Mouse (Mus musculus) liver, postnatal 0 days (tissue): Measurements from ENCODE around the gene Polrmt. TPM values are rescaled to one million over a fixed set of nuclear protein-coding genes. Genes with fewer than 3 reads are reported as not detected.
"Not testable (repeated sequence)": the region's sequence is repeated elsewhere in the genome, so short reads cannot be mapped to it uniquely, and the experiment has no call there.

Source experiments
- ATAC-seq: fragments of 200-750 bp; cut with Nextera tagmentation; 2 replicates; pipeline ENCODE4 v1.8.0; 2017; ENCODE audit warnings: mild to moderate bottlenecking, moderate library complexity
- DNase-seq: peaks from one replicate; pipeline ENCODE4 v3.0.0-alpha.2; 2016
- H3K27ac ChIP-seq: fragments of 300-500 bp; sonication (generic); 2 replicates; pipeline ENCODE4 v1.5.1; 2014; ENCODE audit warnings: antibody characterized with exemption, moderate library complexity, mild to moderate bottlenecking, low read depth
- H3K27me3 ChIP-seq: fragments of 300-500 bp; sonication (generic); 2 replicates; pipeline ENCODE4 v1.6.1; 2014; ENCODE audit warnings: low read length, control low read depth, mixed read lengths; ENCODE audit not compliant: insufficient read depth
- H3K36me3 ChIP-seq: fragments of 300-500 bp; sonication (generic); replicated peaks from 2 replicates; pipeline ENCODE4 v1.6.1; 2014; ENCODE audit warnings: mild to moderate bottlenecking, control low read depth, low read length, moderate library complexity, mixed read lengths; ENCODE audit not compliant: insufficient read depth
- H3K4me1 ChIP-seq: fragments of 300-500 bp; sonication (generic); 2 replicates; pipeline ENCODE4 v1.6.1; 2014; ENCODE audit warnings: antibody characterized with exemption, mild to moderate bottlenecking, control low read depth; ENCODE audit not compliant: insufficient read depth
- H3K4me2 ChIP-seq: fragments of 300-500 bp; sonication (generic); 2 replicates; pipeline ENCODE4 v1.6.1; 2014; ENCODE audit warnings: low read depth, mild to moderate bottlenecking, low read length, moderate library complexity, mixed read lengths
- H3K4me3 ChIP-seq: fragments of 300-500 bp; sonication (generic); 2 replicates; pipeline ENCODE4 v1.5.1; 2014; ENCODE audit warnings: low read depth, low read length
- H3K9ac ChIP-seq: fragments of 300-500 bp; sonication (generic); replicated peaks from 2 replicates; pipeline ENCODE4 v1.6.1; 2014; ENCODE audit warnings: mild to moderate bottlenecking, moderate library complexity
- H3K9me3 ChIP-seq: fragments of 300-500 bp; sonication (generic); 2 replicates; pipeline ENCODE4 v1.6.1; 2016; ENCODE audit warnings: mild to moderate bottlenecking, control low read depth, low read length, mixed read lengths
- CTCF ChIP-seq: sonication (generic); IDR thresholded peaks from 2 replicates; pipeline ENCODE4 v1.5.1; 2016; ENCODE audit warnings: antibody characterized with exemption, low read depth
- EP300 ChIP-seq: IDR thresholded peaks from 2 replicates; pipeline ENCODE4 v1.6.1; 2016; ENCODE audit warnings: antibody characterized with exemption, low read depth, mild to moderate bottlenecking
- WGBS: fragments of 180-500 bp; shearing (Covaris S2); extraction: QIAGEN DNeasy Blood & Tissue Kit; methylation state at CpG from one replicate; pipeline ENCODE4 v1.1.7; 2014; ENCODE audit not compliant: insufficient replicate concordance; 5-methylcytosine and 5-hydroxymethylcytosine counted together
- polyA plus RNA-seq: library from polyadenylated mRNA; unstranded; fragments of >200 nt; fragmentation: Nextera tagmentation; extraction: Ambion mirVana; gene quantifications from 2 replicates; pipeline ENCODE4 v1.2.1, GENCODE M21; 2015

Polrmt gene
- polyA plus RNA-seq, 1 experiment from 2014 or later, result 12.6 TPM

DNA sequence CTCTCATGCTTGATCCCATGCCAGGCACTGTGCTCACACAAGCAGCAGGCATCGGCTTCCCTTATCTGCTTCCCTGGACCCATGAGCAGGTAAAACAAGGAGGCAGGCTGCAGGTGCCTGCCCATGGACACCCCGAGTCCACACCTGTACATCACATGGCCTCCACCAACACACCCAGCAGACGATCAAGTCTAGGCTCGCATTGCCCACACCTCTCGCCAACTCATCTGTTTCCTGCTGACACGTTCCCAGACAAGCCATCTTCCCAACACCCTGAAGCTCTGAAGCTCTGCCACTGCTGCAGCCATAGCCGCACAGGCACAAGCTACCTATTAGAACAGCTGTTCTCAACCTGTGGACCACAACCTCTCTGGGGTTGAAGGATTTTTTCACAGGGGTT lies 17.9 kb upstream of the Polrmt start:
- H3K4me1 ChIP-seq, result peaks cover 30% of the 10 kb centered on the region
- H3K36me3 ChIP-seq, result peaks cover 27% of the 10 kb centered on the region
- WGBS, result 66% methylated on average over 7 of the region's 7 CpGs

DNA sequence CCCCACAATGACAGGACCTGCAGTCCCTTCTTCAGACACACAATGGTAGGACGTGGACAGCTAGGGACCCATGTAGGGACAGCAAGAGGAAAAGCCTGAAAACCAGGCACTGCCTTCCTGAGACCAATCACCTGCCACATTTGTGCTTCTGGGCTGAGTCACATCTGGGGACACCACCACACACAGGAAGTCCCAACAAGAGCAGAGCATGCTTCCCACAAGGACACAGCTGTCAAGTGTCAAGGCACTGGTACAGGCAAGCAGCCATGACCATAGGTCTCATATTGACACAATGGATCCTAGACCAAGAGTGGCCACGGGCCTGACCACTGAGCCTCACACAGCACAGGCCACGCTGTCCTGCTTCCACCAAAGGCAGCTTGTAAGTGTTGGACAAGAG lies 16.5 kb upstream of the Polrmt start:
- TF ChIP-seq EP300 (no peak), CTCF (no peak)
- Histone ChIP-seq H3K4me2 (no peak overlapping the region), H3K9me3 (no peaks in the 10 kb centered on the region), H3K36me3 (peaks cover 38% of the 10 kb centered on the region), H3K27ac (no peak overlapping the region), H3K9ac (no peak overlapping the region), H3K4me3 (no peak overlapping the region), H3K4me1 (peaks cover 23% of the 10 kb centered on the region), H3K27me3 (no peaks in the 10 kb centered on the region)
- DNase-seq, result no peak
- ATAC-seq, result no peak
- WGBS, result 86% methylated on average over 3 of the region's 3 CpGs

More for the DNA sequence above, 17.9 kb upstream of the Polrmt start:
- no peak overlapping the region for H3K27ac ChIP-seq
- no peak for DNase-seq
- TF ChIP-seq EP300 (no peak), CTCF (no peak)
- H3K27me3 ChIP-seq, result no peaks in the 10 kb centered on the region
- H3K4me2 ChIP-seq, result no peak overlapping the region
- no peak for ATAC-seq
- 0 out of 2 replicates have a peak overlapping the region, but pooled peaks have one; percentile 11 for H3K9ac ChIP-seq
- no peak overlapping the region for H3K4me3 ChIP-seq
- H3K9me3 ChIP-seq, result no peaks in the 10 kb centered on the region

- TF ChIP-seq EP300 (no peak), CTCF (no peak)
- Histone ChIP-seq H3K4me3 (no peak overlapping the region), H3K9me3 (no peaks in the 10 kb centered on the region), H3K27ac (no peak overlapping the region), H3K4me1 (peaks cover 16% of the 10 kb centered on the region), H3K36me3 (peaks cover 40% of the 10 kb centered on the region), H3K4me2 (no peak overlapping the region), H3K27me3 (no peaks in the 10 kb centered on the region), H3K9ac (no peak overlapping the region)
- DNase-seq, result no peak
- ATAC-seq, result no peak
- WGBS, result 87% methylated on average over 11 of the region's 11 CpGs
Measured at GRCm38 (mm10) chr10:79760603-79761143, 14.3 kb upstream of the Polrmt start.

- WGBS, result 71% methylated on average over 1 of the region's 1 CpGs
Measured at GRCm38 (mm10) chr10:79759675-79760074, 13.3 kb upstream of the Polrmt start.

GRCm38 (mm10) chr10:79756660-79757059 lies 10.3 kb upstream of the Polrmt start:
- H3K9ac ChIP-seq, result no peak overlapping the region
- H3K4me2 ChIP-seq, result no peak overlapping the region
- WGBS, result 89% methylated on average over 24 of the region's 24 CpGs
- no peaks in the 10 kb centered on the region for H3K9me3 ChIP-seq
- H3K4me3 ChIP-seq, result no peak overlapping the region
- no peak for TF ChIP-seq CTCF
- TF ChIP-seq EP300, result no peak
- peaks cover 5% of the 10 kb centered on the region for H3K4me1 ChIP-seq
- H3K36me3 ChIP-seq, result peaks cover 29% of the 10 kb centered on the region
- no peak overlapping the region for H3K27ac ChIP-seq
- ATAC-seq (no peak), DNase-seq (no peak)
- peaks cover 5% of the 10 kb centered on the region; the same call in 1 of the 2 replicates for H3K27me3 ChIP-seq

More at GRCm38 (mm10) chr10:79759675-79760074, 13.3 kb upstream of the Polrmt start:
- H3K4me2 ChIP-seq, H3K4me3 ChIP-seq, DNase-seq, ATAC-seq, H3K27me3 ChIP-seq, H3K27ac ChIP-seq, H3K9ac ChIP-seq, H3K9me3 ChIP-seq: not testable (repeated sequence)
- Histone ChIP-seq H3K4me1 (peaks cover 13% of the 10 kb centered on the region), H3K36me3 (peaks cover 40% of the 10 kb centered on the region)

DNA sequence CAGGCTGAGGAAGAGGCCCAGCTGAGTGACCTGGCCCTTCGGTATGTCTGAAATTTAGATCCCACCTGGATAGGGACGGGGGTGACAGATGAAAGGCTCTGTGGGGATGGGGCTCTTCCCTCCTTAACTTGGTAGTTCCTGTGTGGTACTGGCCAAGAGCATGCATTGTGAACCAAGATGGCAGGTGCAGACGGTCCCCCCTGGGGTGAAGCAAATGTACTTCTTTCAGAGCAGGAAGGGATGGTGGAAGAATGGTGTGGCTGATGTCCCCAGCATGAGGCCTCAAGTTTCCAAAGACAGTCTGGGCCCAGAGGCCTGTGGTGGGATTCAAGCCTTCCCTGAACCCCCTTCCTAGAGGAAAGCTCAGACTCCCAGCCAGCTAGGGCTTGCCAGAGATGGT lies 9.5 kb upstream of the Polrmt start:
- no peak overlapping the region for H3K9ac ChIP-seq
- no peak overlapping the region for H3K4me3 ChIP-seq
- peaks cover 21% of the 10 kb centered on the region for H3K36me3 ChIP-seq
- no peak for DNase-seq
- no peak overlapping the region for H3K4me2 ChIP-seq
- H3K27ac ChIP-seq, result no peak overlapping the region
- TF ChIP-seq CTCF, result no peak
- TF ChIP-seq EP300, result no peak
- H3K27me3 ChIP-seq, result peaks cover 5% of the 10 kb centered on the region; the same call in 1 of the 2 replicates
- no peak for ATAC-seq
- H3K4me1 ChIP-seq, result peaks cover 5% of the 10 kb centered on the region
- no peaks in the 10 kb centered on the region for H3K9me3 ChIP-seq
- WGBS, result 92% methylated on average over 3 of the region's 3 CpGs
